Mouse (Mus musculus) ovary, postnatal 14 days (tissue): ENCODE results near the gene Fcho1.

ENCODE experiments used
- DNase-seq: peaks from one replicate; pipeline ENCODE4 v3.0.0; 2022; ENCODE audit warnings: low spot score

The Fcho1 gene

GRCm38 (mm10) chr8:71659751-71660150 is 65.8 kb downstream of the Fcho1 start:
- DNase-seq = no peak

GRCm38 (mm10) chr8:71658515-71659049 is 66.9 kb downstream of the Fcho1 start:
- no peak for DNase-seq
